Mouse (Mus musculus) stomach, embryonic 15.5 days (tissue): ENCODE data around the gene Gabrd. TPM values are rescaled to one million over a fixed set of nuclear protein-coding genes. Genes with fewer than 3 reads are reported as not detected.

Experiments
- ATAC-seq: fragments of 200-750 bp; cut with Nextera tagmentation; 2 replicates; pipeline ENCODE4 v1.8.0; 2017; ENCODE audit warnings: low read depth, moderate number of reproducible peaks, moderate TSS enrichment; ENCODE audit not compliant: insufficient read depth, low FRiP score
- H3K27ac ChIP-seq: fragments of 300-500 bp; sonication (generic); 2 replicates; pipeline ENCODE4 v1.5.1; 2015; ENCODE audit warnings: mild to moderate bottlenecking, inconsistent platforms
- H3K27me3 ChIP-seq: fragments of 300-500 bp; sonication (generic); replicated peaks from 2 replicates; pipeline ENCODE4 v1.6.1; 2015; ENCODE audit warnings: inconsistent platforms
- H3K36me3 ChIP-seq: fragments of 300-500 bp; sonication (generic); 2 replicates; pipeline ENCODE4 v1.6.1; 2015; ENCODE audit warnings: inconsistent platforms
- H3K4me1 ChIP-seq: fragments of 300-500 bp; sonication (generic); 2 replicates; pipeline ENCODE4 v1.6.1; 2015; ENCODE audit warnings: inconsistent platforms
- H3K4me2 ChIP-seq: fragments of 300-500 bp; sonication (generic); 2 replicates; pipeline ENCODE4 v1.6.1; 2015; ENCODE audit warnings: mild to moderate bottlenecking, inconsistent platforms
- H3K4me3 ChIP-seq: fragments of 300-500 bp; sonication (generic); replicated peaks from 2 replicates; pipeline ENCODE4 v1.5.1; 2015; ENCODE audit warnings: inconsistent platforms
- H3K9ac ChIP-seq: fragments of 300-500 bp; sonication (generic); 2 replicates; pipeline ENCODE4 v1.6.1; 2015; ENCODE audit warnings: inconsistent platforms
- H3K9me3 ChIP-seq: fragments of 300-500 bp; sonication (generic); 2 replicates; pipeline ENCODE4 v1.6.1; 2016; ENCODE audit warnings: inconsistent platforms
- WGBS: fragments of 180-500 bp; shearing (Covaris S2); methylation state at CpG from one replicate; pipeline ENCODE4 v1.1.7; 2015; 5-methylcytosine and 5-hydroxymethylcytosine counted together
- polyA plus RNA-seq: library from polyadenylated mRNA; unstranded; fragments of >200 nt; fragmentation: Nextera tagmentation; extraction: Ambion mirVana; gene quantifications from 2 replicates; pipeline ENCODE4 v1.2.1, GENCODE M21; 2015

Gene Gabrd
- polyA plus RNA-seq, 1 experiment from 2014 or later = not detected

DNA sequence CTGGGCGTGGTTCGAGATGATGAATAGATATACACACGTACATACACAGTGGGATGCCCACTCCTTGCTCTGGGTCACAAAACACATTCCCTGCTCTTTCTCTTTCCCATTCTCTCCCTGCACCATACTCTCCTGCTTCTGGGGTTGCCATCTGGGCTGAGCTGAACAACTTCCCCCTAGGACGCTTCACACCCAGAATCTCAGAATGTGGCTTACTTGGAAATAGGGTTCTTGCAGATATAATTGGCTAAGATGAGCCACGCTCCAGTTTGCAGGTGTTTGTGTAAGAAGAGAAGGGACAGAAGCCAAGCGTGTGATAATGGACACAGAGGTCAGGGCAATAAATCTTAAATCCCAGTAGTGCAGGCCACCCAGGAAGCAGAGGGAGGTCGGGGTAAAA is 15.9 kb downstream of the Gabrd start:
- Histone ChIP-seq H3K4me3 (no peak overlapping the region), H3K9ac (no peak overlapping the region), H3K4me2 (no peak overlapping the region), H3K36me3 (no peaks in the 10 kb centered on the region), H3K9me3 (no peaks in the 10 kb centered on the region), H3K4me1 (no peaks in the 10 kb centered on the region), H3K27ac (no peak overlapping the region), H3K27me3 (0 out of 2 replicates have a peak, but pooled peaks cover 2% of the 10 kb centered on the region)
- WGBS = 29% methylated on average over 7 of the region's 7 CpGs
- ATAC-seq = no peak

DNA sequence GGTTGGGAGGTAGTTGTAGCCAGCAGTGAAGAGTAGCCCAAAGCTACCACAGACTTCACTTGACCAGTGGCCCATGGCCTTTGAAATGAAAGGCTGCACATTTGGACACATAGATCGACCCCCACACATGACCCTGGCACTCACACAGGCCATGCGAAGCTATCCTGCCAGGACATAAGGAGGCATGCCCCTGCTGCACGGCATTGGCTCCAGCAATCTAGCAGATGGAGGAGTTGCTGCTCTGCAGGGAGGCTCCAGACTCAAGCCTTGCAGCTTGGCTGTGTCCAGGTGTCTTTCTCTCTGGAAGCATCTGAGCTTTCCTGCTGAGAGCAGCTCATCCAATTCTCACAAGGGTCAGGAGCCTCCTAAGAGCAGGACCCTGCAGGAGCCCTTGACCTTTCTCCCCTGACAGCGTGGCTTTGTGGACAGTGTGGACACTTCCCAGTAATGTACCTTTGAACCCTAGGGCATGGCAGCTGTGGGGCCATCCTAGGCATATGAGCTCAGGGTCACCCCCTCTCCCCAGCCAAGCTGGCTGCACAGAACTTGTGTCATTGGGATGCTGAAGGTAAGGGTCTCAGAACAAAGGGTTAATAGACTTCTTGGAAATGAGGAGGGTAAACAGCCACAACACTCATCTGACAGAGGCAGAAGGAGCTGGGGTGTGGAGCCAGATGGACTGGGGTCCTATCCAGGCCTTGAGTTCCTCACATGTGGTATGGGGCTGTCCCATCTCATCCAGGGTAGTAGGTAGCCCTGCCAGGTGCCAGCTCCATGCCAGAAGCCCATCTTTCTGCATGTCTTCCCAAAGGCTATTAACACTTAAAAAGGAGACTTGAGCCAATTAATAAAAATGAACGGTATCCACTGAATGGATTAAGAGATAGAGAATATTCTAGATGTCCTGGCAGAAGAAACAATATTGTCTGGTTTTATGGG is 25.8 kb downstream of the Gabrd start:
- Histone ChIP-seq H3K27me3 (no peaks in the 10 kb centered on the region), H3K9ac (no peak overlapping the region), H3K4me1 (no peaks in the 10 kb centered on the region), H3K4me3 (no peak overlapping the region), H3K27ac (no peak overlapping the region), H3K4me2 (no peak overlapping the region), H3K9me3 (no peaks in the 10 kb centered on the region), H3K36me3 (no peaks in the 10 kb centered on the region)
- 75% methylated on average over 5 of the region's 5 CpGs for WGBS
- no peak for ATAC-seq

DNA sequence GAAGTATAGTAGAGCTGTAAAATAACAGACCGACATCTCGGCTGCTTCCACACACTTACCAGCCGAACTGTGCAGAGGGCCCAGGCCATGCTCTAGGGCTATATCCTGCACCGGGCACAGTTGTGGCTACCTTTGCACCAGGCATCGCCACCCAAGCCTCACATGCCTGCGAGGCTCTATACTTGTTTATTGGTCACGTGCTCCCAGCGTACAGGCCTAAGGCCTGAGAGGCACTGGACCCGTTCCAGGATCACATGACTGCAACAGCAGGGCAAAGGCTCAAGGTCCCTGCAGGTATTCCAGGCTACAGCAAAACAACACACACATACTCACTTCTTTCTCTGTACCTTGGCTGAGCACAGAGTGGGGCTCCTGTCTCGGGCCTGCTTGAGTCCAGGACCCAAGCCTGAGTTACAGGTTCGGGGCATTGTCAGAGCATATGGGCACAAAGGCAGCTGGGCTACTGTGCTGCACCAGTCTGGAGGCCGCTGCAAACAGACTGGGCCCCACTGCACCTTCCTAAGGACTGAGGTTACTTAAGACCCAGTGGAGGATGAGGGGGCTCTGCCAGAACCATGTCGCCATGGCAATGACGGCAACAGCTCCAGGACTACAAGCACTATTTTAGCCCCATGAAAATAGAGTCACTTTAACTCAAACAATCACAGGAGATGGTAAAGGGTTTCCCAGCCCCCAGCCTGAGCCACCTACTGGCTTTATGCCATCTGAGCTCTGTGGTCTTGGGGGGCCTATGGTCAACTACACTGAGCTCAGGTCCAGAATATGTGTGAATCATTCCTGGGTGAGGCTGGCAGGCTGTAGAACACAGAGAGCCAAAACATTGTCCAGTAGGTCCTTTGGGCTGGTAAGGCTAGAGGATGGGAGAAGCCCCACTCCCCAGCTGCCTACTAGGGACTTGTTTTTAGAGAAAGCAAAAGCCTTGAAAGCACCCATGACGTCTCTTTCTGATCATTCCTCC is 26.9 kb downstream of the Gabrd start:
- Histone ChIP-seq H3K4me2 (no peak overlapping the region), H3K9me3 (no peaks in the 10 kb centered on the region), H3K27me3 (no peaks in the 10 kb centered on the region), H3K4me3 (no peak overlapping the region), H3K36me3 (no peaks in the 10 kb centered on the region), H3K27ac (no peak overlapping the region), H3K9ac (no peak overlapping the region), H3K4me1 (no peaks in the 10 kb centered on the region)
- WGBS = 83% methylated on average over 15 of the region's 15 CpGs
- no peak; the same call in 1 of the 2 replicates for ATAC-seq

DNA sequence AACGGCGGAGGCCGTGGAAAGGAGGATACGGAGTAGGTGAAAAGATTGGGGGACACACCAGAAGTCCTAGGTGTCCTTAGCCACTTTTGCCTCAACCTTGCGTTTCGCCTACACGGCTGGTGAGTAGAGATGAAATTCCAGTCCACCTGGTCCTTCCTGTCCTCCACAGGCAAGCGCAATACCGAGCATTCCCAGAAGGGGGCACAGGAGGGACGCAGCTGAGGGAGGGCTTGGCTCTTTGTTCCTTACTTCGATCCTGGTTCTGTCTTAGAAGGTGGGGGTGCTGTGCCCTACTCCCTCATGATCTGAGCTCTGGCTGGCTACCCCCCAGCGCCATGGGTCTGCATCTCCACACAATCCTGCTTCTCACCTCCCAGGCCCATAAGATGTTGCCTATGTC is 29.2 kb downstream of the Gabrd start:
- H3K9me3 ChIP-seq = no peaks in the 10 kb centered on the region
- ATAC-seq = no peak
- no peak overlapping the region for H3K4me3 ChIP-seq
- no peak overlapping the region for H3K4me2 ChIP-seq
- no peaks in the 10 kb centered on the region for H3K36me3 ChIP-seq
- no peak overlapping the region for H3K27ac ChIP-seq
- H3K9ac ChIP-seq = no peak overlapping the region
- H3K4me1 ChIP-seq = no peaks in the 10 kb centered on the region
- WGBS = 23% methylated on average over 12 of the region's 12 CpGs
- peaks cover 7% of the 10 kb centered on the region; the same call in 1 of the 2 replicates for H3K27me3 ChIP-seq

DNA sequence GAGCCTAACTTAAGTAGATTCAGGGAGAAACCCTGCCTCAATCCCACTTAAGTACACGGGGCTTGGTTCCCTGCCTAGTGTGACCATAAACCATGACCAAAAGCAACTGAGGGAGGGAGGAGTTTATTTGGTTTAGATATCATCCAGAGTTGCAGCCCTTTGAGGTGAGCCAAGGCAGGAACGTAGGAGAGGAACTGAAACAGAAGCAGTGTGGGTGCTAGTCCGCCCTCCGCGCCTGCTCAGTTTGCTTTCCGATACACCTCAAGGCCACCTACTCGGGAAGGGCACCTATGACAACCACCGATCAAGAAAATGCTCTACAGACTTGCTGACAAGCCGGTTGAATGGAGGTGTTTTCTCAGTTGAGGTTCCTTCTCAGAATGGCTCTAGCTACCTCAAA is 30.2 kb downstream of the Gabrd start:
- Histone ChIP-seq H3K9me3 (no peaks in the 10 kb centered on the region), H3K9ac (no peak overlapping the region), H3K4me2 (no peak overlapping the region), H3K27ac (no peak overlapping the region), H3K4me3 (no peak overlapping the region), H3K27me3 (peaks cover 13% of the 10 kb centered on the region; the same call in 1 of the 2 replicates), H3K4me1 (no peaks in the 10 kb centered on the region), H3K36me3 (no peaks in the 10 kb centered on the region)
- WGBS = 77% methylated on average over 9 of the region's 9 CpGs
- no peak for ATAC-seq

DNA sequence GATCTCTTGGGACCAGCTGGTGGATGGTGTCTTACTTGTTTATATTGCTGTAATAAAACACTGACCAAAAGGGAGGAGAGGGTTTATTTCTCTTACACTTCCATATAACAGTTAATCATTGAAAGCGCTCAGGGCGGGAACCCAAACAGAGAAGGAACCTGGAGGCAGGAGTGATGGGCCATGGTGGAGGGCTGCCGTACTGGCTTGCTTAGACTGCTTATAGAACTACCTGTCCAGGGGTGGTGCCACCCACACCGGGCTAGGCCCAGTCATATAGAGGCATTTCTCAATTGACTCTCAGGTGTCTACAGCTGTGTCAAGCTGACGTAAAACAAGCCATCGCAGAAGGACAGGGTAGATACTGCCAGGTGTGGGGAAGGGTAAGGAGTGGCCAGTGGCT is 31.1 kb downstream of the Gabrd start:
- WGBS = 62% methylated on average over 6 of the region's 6 CpGs
- H3K36me3 ChIP-seq = no peaks in the 10 kb centered on the region
- H3K27ac ChIP-seq = no peak overlapping the region
- H3K4me2 ChIP-seq = no peak overlapping the region
- H3K9me3 ChIP-seq = no peaks in the 10 kb centered on the region
- no peak overlapping the region for H3K9ac ChIP-seq
- peaks cover 21% of the 10 kb centered on the region for H3K27me3 ChIP-seq
- H3K4me1 ChIP-seq = no peaks in the 10 kb centered on the region
- ATAC-seq = no peak
- H3K4me3 ChIP-seq = no peak overlapping the region

DNA sequence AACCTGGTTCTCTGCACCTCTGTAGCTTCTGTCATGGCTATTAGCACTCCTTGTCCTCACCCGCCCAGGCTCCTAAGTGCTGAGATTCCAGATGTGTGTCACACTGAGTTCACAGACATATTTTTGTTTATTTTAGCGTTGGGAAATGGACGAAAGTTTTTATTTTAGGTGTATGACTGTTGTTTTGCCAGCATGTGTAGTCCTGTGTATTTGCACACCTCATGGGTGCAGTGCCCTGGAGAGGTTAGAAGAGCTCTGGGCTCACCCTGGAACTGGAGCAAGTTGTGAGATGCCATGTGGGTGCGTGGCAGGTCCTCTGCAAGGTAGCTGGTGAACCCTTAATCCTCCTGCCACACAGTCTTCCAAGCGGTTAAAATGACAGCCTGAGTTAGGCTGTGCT is 35.5 kb downstream of the Gabrd start:
- 0 out of 2 replicates have a peak, but pooled peaks cover 4% of the 10 kb centered on the region for H3K4me1 ChIP-seq
- no peaks in the 10 kb centered on the region for H3K36me3 ChIP-seq
- 28% methylated on average over 5 of the region's 5 CpGs for WGBS
- no peak for ATAC-seq
- peaks cover 54% of the 10 kb centered on the region for H3K27me3 ChIP-seq
- no peak overlapping the region; the same call in 1 of the 2 replicates for H3K4me3 ChIP-seq
- no peaks in the 10 kb centered on the region for H3K9me3 ChIP-seq
- no peak overlapping the region for H3K9ac ChIP-seq
- no peak overlapping the region for H3K27ac ChIP-seq
- peak overlapping the region; percentile 55 for H3K4me2 ChIP-seq

DNA sequence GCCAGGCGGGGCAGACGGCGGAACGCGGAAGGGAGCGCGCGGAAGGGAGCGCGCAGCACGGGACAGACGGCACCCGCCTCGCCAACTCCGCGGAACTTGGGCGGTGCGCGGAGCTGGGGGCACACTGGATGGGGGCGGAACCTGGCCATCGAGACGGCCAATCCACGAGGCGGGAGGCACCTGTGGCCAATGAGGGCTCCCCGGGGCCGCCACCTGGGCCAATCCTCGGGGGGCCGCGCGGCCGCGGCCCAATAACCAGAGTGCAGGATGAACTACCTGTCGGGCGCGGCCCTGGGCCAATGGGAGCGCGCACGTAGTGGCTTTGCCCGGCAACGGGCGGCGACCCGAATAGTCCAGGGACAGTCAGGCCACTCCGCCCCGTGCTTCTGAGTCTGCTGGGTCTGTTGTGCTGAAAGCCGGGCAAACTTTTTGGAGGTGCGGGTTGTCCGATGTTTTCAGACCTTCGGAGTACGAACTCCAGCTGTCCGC is 36.6 kb downstream of the Gabrd start, which contains the start of gene Prkcz:
Gene Prkcz, minus strand, starts transcription at position 59 of the 489 bp plus-strand sequence.
- Histone ChIP-seq H3K27ac (peak within 1 kb of the TSS; percentile 71), H3K36me3 (no peaks in the 10 kb centered on the region), H3K4me1 (0 out of 2 replicates have a peak, but pooled peaks cover 4% of the 10 kb centered on the region), H3K9ac (0 out of 2 replicates have a peak within 1 kb of the TSS, but pooled peaks have one; percentile 25), H3K4me2 (peak within 1 kb of the TSS; percentile 55), H3K27me3 (peaks cover 54% of the 10 kb centered on the region), H3K9me3 (no peaks in the 10 kb centered on the region), H3K4me3 (peak within 1 kb of the TSS; percentile 50)
- ATAC-seq = peak; percentile 95
- under 1% methylated on average over 51 of the region's 51 CpGs for WGBS

DNA sequence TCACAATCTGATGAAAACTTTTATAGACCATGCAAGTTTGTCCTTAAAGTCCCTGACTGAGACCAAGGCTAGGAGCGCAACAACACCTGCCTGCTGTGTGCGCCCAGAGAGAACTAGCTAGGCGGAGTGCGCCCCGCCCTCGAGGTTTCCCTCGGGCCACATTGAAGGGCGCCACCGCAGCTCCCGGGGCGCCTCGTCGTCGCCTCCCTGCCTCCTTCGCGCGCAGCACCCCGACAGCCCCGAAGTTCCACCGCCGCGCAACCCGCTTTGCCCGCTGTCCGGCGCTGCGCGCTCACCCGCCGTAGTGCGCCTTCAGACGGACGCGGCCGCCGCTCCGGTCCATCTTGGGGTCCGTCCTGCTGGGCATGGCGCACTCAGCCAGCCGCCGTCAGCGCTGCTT is 37.1 kb downstream of the Gabrd start:
- 0 out of 2 replicates have a peak, but pooled peaks cover 4% of the 10 kb centered on the region for H3K4me1 ChIP-seq
- H3K9ac ChIP-seq = 0 out of 2 replicates have a peak overlapping the region, but pooled peaks have one; percentile 22
- peak overlapping the region; percentile 55 for H3K4me2 ChIP-seq
- no peaks in the 10 kb centered on the region for H3K9me3 ChIP-seq
- ATAC-seq = peak; percentile 27
- peaks cover 54% of the 10 kb centered on the region for H3K27me3 ChIP-seq
- H3K27ac ChIP-seq = peak overlapping the region; percentile 71
- H3K4me3 ChIP-seq = peak overlapping the region; percentile 50
- no peaks in the 10 kb centered on the region for H3K36me3 ChIP-seq
- under 1% methylated on average over 42 of the region's 42 CpGs for WGBS

DNA sequence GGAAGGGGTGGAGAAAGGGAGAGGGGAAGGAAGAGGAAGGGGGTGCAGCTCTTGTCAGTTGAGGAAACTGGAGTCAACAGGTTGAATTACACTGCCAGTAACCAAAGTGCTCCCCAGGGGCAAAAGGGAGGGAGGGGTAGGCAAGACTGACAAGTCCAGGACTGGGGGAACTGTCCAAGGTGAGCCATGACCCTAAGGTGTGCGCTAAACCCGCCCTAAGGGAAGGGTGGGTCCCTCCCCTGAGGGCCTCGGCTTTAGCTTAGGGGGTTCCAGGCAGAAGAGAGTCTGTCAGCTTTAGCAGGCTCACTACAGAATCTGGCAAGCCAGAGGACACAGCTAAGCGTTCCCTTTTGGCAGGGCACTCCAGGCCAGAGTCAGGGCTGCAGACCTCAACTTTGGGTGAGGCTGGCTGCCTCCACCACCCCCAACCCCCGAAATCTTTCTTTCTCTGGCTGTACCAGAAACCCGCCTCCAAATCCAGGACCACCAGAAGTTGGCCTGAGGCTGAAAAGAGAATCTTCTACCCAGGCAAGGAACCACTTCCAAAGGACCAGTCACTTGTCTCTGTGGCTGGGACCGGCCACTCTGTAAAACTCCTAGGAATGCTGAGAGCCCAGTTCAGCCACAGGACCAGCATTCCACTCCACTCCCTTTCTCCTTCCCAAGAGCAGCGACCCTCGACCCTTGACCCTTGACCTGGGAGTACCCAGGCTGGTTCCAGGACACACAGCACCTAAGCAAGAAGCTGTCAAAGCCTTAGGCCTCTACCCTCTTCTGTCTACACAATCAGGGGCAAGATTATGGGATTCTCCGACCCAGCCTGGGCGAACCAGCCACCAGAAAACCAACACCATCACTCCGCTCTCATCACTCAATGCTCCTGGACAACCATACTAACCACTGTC is 38.1 kb downstream of the Gabrd start:
- Histone ChIP-seq H3K4me1 (0 out of 2 replicates have a peak, but pooled peaks cover 4% of the 10 kb centered on the region), H3K4me2 (peak overlapping the region; percentile 55), H3K9me3 (no peaks in the 10 kb centered on the region), H3K9ac (no peak overlapping the region), H3K27me3 (peaks cover 54% of the 10 kb centered on the region), H3K27ac (no peak overlapping the region), H3K36me3 (no peaks in the 10 kb centered on the region), H3K4me3 (peak overlapping the region; percentile 50; the same call in 1 of the 2 replicates)
- WGBS = 42% methylated on average over 12 of the region's 12 CpGs
- ATAC-seq = no peak
